Mouse (Mus musculus) left cerebral cortex, postnatal 25 days (tissue): ENCODE results near the gene F2. TPM values are rescaled to one million over a fixed set of nuclear protein-coding genes. Genes with fewer than 3 reads are reported as not detected.
A peak's percentile ranks its signal among the peaks of the same experiment; 100 is the strongest.
"Not testable (repeated sequence)": the region's sequence is repeated elsewhere in the genome, so short reads cannot be mapped to it uniquely, and the experiment has no call there.

Experiments
- DNase-seq, 2 experiments: peaks; one replicate each; pipeline ENCODE4 v3.0.0; 2022; ENCODE audit warnings: low spot score in 2 of 2, mixed read lengths in 1 of 2
- intact Hi-C: fragments of 180-260 bp; cut with DNase I; formaldehyde crosslinking; loops from one replicate; pipeline ENCODE4 v1.15.1; 2025
- total RNA-seq, 2 experiments: library from RNA; stranded (reverse); gene quantifications; 2 replicates each; pipeline ENCODE4 v1.2.3; 2021

Gene F2
- total RNA-seq, 2 experiments from 2014 or later: 0.16 TPM; not detected in 1

DNA sequence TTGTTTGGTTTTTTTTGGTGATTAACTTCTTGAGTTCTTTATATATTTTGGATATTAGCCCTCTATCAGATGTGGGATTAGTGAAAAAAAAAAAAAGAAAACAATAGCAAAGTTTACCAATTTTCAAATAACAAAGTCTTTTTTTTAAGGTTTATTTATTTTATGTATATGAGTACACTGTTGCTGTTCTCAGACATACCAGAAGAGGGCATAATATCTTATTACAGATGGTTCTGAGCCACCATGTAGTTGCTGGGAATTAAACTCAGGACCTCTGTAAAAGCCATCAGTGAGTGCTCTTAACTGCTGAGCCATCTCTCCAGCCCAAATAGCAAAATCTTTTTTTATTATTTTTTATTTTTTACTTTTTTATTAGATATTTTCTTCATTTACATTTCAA is 26.8 kb downstream of the F2 start:
- DNase-seq, intact Hi-C loops: not testable (repeated sequence)

DNA sequence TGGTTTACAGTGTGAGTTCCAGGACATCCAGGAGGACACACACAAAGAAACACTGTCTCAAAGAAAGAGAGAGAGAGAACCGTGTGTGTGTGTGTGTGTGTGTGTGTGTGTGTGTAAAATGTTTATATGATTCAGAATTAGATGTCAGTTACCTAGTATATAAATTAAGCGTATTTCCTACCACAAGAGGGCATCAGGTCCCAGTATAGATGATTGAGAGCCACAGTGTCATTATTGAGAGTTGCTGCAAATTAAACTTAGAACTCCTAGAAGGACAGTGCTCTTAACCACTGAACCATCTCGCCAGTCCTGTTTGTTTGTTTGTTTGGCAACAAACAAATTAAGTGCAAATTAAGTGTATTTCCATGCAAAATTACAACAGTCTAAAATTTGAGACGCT is 33.8 kb downstream of the F2 start:
- intact Hi-C loops: loop anchor here (5.0 kb wide), 1 partner anchor 35 kb away; no protein-coding TSS in a partner anchor
- no peak for DNase-seq

DNA sequence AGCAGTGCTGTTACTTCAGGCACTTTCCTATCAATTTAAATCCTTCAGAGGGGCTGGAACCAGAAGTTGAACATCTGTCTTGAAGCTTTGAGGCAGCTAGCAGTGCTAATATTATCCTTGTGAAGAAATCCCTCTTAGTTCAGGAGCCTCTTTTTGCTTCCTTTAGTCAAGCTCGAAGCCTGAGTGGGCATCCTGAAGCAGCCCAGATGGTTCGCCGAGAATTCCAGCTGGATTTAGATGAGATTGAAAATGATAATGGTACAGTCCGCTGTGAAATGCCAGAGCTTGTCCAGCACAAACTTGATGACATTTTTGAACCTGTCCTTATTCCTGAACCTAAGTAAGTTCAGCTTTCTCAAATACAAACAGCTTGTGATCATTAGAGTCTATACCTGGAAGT is 35.7 kb downstream of the F2 start:
- intact Hi-C loops: loop anchor here (5.0 kb wide), 1 partner anchor 33 kb away; no protein-coding TSS in a partner anchor
- DNase-seq: peak; percentile 30 to 72

DNA sequence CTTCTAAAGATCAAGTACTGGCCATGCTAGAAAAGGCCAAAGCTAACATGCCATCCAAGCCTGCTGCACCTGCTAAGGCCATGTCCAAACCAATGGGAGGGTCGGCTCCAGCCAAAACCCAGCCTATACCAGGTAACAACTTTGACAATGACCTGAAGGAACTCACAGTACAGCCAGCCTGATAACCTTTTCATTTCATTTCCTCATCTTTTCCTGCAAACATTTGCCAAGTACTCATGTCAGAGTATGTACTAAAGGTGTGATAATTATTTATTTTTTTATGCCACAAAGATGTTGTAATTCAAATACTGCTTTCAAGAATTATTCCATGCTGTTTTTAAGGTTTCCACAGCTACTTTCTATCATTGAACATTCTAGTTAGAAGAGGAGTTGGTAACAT is 50.0 kb downstream of the F2 start:
- no peak for DNase-seq
- intact Hi-C loops: no loop called here

DNA sequence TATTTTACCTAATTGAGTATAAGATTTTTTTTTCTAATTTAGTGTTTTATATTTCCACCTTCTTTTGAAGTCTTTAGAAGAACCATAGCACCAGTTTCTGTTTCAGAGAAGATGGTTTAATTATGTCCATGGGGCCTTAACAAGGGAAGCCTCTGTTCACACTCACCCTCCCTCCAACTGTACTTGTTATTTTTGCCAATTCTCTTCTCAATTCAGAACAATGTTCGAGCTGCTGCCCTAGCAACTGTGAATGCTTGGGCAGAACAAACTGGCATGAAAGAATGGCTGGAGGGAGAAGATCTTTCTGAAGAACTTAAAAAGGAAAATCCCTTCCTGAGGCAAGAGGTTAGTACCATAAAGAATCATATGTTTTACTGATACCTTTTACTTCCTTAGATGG is 55.3 kb downstream of the F2 start:
- intact Hi-C loops: no loop called here
- peak; percentile 13 to 71 for DNase-seq

Other genes with a start within 250 kb of the F2 start
- gene 1110051M20Rik, start 191.7 kb downstream of the F2 start, total RNA-seq: 10 to 100 TPM; 89.9 to 96.6 TPM
- 10 to 100 TPM; 24.9 to 25.2 TPM for gene Lrp4, start 178.9 kb downstream of the F2 start, total RNA-seq
- gene Ckap5, start 109.7 kb downstream of the F2 start, total RNA-seq: 100 to 1,000 TPM; 132 to 139 TPM
- gene Zfp408, start 13.4 kb upstream of the F2 start, total RNA-seq: 10 to 100 TPM in 1 of 2 experiments, 1 to 10 TPM in 1; 9.3 to 11.1 TPM
- 10 to 100 TPM; 72.9 to 77.0 TPM for gene Arhgap1, start 13.4 kb upstream of the F2 start, total RNA-seq
- gene Atg13, start 74.2 kb upstream of the F2 start, total RNA-seq: 10 to 100 TPM; 80.1 to 80.8 TPM
- gene Harbi1, start 74.4 kb upstream of the F2 start, total RNA-seq: 1 to 10 TPM; 8.3 to 9.7 TPM
- gene Ambra1, start 93.7 kb upstream of the F2 start, total RNA-seq: 10 to 100 TPM; 50.5 to 52.3 TPM